Mouse (Mus musculus) frontal cortex, adult (tissue): ENCODE measurements around the gene Sulf2.
A peak's percentile ranks its signal among the peaks of the same experiment; 100 is the strongest.

Experiments used
- ATAC-seq: cut with Nextera tagmentation; 2 replicates; pipeline ENCODE4 v1.9.2; 2017; ENCODE audit warnings: mild to moderate bottlenecking, moderate library complexity, mixed read lengths; ENCODE audit not compliant: low TSS enrichment

Sulf2 gene

DNA sequence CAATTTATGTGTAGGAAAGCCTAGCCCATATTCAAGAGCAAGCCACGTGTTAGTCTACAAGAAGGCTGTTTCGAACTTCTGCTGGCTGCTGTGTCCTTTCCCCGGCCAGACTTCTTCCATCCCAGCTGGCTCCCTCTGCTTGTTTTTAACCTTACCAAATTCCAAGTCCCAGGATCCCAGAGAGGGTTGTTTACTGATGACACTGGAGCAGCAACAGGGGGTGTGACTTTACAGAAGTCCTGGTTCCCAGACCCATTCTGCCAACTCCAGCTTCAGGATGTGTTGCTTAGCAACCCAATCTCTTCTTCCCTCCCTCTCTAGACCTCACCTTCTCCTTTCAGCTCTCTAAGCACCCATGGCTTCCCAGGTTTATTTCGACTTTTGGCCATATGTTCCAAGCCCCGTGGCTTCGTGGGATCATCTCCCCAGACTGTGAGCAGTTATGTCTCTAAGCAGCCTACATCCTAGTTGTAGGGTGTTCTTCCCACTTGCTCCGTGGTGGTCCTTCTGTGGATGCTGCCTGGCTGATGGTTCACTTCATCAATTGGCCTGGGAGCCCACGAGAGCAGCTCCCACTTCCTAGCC lies 20.2 kb upstream of the Sulf2 start:
- ATAC-seq = no peak

DNA sequence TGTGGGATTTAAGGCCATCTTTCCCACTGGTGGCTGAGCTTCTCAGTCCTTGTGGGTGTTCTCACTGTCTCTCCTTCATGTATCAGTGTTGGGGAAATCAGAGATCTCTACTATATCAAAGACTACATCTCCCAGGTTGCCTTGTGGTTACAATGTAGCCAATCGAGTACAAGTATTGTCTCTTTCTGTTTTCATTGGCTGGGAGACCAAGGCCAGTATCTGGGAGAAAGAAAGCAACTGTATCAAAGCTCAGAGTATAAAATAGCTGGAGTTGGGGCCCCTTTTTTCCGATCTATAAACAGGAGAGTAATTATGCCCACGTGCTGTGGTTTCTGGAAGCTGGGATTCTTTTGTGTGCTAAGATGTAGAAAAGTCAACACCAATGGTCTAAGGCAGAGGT lies 19.7 kb upstream of the Sulf2 start:
- ATAC-seq = peak; percentile 96

GRCm38 (mm10) chr2:166173169-166173568 lies 17.7 kb upstream of the Sulf2 start:
- ATAC-seq = no peak

DNA sequence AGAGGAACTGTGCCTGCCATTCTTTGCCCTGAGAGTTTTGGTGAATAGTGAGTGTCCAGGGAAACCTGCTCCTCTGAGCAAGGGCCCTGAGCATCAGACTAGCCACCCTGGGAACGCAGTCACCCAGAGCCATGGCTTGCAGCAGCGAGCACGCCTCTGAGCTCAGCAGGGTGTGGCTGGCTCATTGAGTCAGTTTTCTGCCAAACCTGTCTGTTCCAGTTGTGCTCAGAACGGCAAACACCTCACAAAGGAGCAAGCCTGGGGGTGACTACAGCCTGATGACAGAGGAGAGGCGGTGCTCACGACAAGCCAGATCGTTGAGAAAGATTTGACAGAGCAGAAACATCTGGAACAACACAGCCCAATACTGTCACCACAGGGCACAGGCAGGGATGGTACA lies 14.7 kb upstream of the Sulf2 start:
- no peak for ATAC-seq

DNA sequence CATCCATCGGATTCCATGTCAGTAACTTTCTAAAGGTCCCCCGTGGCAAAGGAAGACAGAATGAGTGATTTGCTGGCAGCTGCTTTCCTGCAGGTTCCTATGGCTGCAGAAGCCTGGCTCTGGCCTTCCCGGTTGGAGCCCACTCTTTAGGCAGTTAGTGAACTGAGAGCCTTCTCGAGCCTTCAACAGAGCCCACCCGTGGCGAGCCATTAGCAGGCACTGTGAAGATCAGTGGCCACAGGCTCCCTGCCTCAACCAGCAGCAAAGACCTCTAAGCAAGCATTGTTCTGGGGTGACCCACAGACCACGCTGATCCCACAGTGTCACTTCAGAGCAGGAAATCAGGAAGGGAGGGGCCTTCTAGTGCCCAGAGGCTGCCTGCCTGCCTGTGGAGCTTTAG lies 13.4 kb upstream of the Sulf2 start:
- no peak for ATAC-seq

DNA sequence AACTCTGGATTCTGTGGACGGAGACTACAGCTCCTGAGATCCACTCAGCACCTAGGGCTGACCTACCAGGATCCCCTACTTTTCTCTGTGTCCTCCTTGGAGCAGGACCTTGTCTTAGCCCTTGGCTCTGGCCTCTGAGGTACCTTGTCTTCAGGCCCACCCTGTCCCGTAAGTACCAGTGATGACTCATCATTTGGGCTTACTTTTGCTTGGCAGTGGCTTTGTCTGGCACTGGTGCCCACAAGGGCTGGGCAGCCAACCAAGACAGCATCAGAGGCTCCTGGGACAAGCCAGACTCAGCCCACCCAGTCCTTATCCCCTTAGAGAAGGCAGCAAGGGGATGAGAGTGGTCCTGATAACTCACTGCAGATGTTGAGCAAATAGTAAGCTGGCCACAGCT lies 11.9 kb upstream of the Sulf2 start:
- no peak for ATAC-seq

GRCm38 (mm10) chr2:166165396-166165795 lies 9.9 kb upstream of the Sulf2 start:
- ATAC-seq = peak; percentile 57; the same call in 1 of the 2 replicates

- ATAC-seq = no peak
These were observed 9.1 kb upstream of the Sulf2 start for GRCm38 (mm10) chr2:166164601-166165000.

DNA sequence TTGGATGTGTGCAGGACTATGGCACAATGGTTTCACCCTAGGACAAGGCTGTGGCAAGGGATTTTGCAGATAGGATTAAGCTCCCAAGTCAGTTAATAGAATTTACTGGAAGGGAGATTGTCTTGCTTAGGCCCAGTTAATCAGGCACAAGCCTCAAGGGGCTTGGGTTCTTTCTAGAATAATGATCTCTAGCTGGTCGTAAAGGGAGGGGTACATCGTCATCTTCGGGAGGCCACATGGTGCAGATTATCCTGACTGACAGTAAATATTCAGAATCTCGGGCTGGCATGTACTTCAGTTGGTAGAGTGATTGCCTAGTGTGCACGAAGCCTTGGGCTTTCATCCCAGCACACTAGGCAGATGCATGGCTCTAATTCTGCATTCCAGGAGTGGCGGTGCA lies 8.5 kb upstream of the Sulf2 start:
- ATAC-seq = no peak

DNA sequence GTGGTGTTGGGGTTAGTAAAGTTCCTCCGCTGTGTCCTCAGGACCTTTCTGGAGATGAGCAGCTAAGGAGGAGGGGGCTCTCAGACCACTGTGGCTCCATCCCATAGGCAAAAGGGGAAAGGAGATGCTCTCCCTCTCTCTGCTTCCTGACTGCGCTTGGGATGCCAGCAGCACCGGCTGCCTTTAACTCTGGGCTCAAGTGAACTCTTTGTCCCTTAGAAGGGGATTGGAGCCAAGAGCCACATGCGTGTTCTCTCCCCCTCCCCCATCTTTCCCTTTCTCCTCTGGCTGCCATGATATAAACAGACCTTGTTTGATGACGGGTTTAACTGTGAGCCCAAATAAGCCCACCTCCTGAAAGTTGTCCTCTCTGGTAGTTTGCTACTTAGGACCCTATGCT lies 7.8 kb upstream of the Sulf2 start:
- no peak for ATAC-seq

GRCm38 (mm10) chr2:166162160-166162559 lies 6.7 kb upstream of the Sulf2 start:
- no peak for ATAC-seq

GRCm38 (mm10) chr2:166159276-166159675 lies 3.8 kb upstream of the Sulf2 start:
- no peak for ATAC-seq

DNA sequence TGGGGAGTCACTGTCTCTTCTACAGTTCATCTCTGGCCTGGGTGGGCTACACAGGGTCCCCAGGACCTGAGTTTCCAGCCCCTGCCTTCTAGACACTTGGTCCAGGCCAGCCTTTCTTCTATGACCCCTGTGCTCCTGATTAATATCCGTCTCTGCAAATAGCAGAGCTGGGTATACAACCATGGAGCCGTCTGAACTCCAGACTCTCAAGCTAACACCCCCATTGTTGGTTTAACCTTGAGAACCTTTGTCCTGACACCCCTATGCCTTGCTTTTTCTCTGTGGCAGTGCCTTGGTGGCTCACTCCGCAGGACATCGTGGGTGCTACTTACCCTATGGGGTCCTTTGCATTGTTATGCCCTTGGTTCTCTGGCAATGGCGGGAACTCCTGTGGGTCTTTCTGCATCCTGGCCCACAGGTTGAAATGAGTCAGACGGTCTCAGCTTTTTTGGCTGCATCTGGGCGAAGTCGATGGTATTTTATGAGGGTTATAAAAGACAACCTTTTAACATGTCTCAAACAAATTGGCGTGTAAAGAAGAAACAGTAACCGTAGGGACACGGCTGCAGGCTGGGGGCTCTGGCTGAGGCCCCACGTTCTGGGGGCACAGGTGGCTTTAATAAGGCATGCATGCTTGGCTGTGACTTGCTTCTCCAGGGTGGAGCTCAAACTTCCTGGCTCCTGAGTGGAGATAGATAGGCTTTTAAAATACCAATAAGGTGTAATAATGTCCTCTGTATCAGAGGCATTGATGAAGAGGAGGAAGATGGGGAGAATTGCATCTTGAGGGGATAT lies 2.5 kb upstream of the Sulf2 start:
- no peak for ATAC-seq

GRCm38 (mm10) chr2:166157144-166157543 lies 1.7 kb upstream of the Sulf2 start:
- no peak for ATAC-seq

GRCm38 (mm10) chr2:166156122-166156521 lies 659 bp upstream of the Sulf2 start:
- ATAC-seq = no peak

DNA sequence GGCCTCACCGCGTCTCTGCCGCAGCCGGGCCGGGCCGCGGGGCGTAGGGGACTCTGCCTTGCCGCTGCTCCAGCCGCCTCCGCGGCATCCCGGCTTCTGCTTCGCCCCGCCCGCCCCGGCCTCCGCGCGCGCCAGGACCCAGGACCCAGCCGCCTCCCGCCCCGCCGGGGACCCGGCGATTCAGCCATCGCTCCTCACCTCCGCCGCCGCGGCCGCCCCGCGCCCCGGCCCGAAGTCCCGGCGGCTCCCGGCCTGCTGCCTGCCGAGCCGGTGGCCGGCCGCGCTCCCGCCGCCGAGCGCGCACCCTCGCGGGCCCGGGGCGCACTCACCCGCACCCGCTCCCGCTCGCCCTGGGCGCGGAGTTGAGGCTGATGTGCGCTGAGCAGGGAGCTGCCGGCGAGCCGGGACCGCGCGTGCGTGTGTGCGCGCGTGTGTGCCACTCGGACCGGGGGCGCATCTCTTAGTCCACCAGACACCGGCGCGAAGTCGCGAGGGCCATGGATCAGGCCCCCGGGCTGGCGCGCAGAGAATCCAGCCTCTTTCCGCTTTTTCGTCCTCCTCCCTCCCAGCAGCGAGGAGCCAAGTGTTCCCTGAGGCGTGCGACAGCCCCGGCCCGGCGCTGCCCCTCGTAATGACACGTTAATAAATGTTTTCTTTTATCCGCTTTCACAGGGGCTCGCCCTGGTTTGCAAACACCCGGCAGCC lies 562 bp downstream of the Sulf2 start:
- ATAC-seq = peak; percentile 45

GRCm38 (mm10) chr2:166153891-166154711 lies 1.4 kb downstream of the Sulf2 start:
- no peak for ATAC-seq

DNA sequence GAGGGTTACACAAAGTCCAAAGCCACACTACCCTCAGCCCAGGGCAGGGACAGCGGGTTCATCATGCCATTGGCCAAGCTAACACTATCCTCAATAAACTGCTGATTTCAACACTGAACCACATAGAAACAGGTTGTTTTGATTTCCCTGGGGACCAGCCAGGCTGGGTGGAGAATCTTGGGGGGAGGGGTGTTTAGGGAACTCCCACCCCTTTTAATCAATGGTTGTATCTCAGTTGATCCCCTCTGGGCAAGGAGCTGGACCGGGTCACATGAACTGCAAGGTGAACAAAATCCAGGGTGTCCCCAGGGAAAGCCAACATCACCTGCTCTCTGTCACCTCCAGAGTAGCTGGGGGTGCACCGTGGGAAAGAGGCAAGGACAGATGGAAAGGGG lies 2.1 kb downstream of the Sulf2 start:
- ATAC-seq = no peak

DNA sequence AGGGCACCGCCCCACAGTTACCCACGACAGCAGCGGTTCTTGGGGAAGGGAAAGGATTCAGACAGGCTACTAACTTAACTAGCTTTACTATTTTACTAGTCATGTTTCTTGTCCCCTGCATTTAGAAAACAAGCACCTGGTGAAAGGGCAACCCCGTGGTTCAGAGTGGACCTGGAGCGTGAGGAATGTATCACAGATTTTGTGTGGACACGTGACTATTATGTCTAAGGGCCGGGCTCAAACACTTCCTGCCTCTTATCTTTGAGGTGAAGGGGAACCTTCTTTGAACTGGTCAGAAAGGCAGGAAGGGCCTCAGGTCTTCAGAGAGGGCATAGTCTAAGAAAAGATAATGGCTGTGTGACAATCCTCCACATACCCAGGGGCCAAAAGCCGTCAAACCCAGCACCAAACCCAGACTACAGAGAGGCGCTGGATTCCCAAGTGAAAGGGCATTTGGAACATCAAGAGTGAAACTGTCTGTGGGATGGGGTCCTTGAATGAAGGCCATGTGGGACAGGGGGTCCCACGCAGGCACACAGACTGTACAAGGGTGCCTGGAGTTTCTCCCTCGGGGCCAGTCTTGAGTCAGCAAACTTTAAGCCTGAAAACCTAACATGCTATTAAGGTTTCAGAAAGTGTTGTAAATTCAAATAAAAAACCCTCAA lies 2.6 kb downstream of the Sulf2 start:
- no peak for ATAC-seq

- peak; percentile 51 for ATAC-seq
These were observed 3.7 kb downstream of the Sulf2 start for GRCm38 (mm10) chr2:166151510-166152473.
